In the genomic region with DNA sequence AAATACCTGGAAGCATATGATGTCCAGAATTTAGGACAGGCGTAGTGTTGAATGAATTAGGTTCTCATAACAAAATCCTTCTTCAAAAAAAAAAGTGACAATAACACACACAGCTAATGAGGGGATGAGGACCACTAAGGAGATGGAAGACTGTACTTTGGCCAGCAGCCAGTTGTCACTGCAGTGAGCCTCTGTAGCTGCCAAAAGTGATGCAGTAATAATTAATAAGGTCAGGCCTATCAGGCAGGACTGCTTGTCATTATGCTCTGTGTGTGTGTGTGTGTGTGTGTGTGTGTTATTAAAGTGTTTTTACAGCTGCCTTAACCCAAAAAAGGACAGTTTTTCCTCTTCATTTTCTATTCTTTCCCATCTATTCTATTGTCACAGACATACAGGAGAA, we compare ENCODE assay signal across 19 mouse cellular contexts.
A peak's percentile ranks its signal among the peaks of the same experiment; 100 is the strongest.
DNase-seq lines count a peak whose midpoint lies in the region; ATAC-seq and TF ChIP-seq lines count a peak whose summit lies in the region.
"Had no signal": no experiment of that assay in that cellular context is flagged by ENCODE, and none has a peak within 500 bp of the region (broad histone marks: within the 10 kb centered on the region; RNA-seq: fewer than 3 reads in every experiment).

No protein-coding gene starts in this region.

- H3K36me3 ChIP-seq in hindbrain, embryonic 13.5 days = no peaks in the 10 kb centered on the region
- H3K36me3 ChIP-seq in hindbrain, embryonic 10.5 days = no peaks in the 10 kb centered on the region
- no peaks in the 10 kb centered on the region for H3K36me3 ChIP-seq in hindbrain, embryonic 15.5 days
- H3K36me3 ChIP-seq: G1E; heart, embryonic 10.5 days; limb, embryonic 12.5 days had no signal

- no peaks in the 10 kb centered on the region for H3K27me3 ChIP-seq in cerebellum, adult 2 months (ENCODE audit: control insufficient read depth, insufficient read depth, low read length)
- no peaks in the 10 kb centered on the region for H3K27me3 ChIP-seq in hindbrain, embryonic 13.5 days
- H3K27me3 ChIP-seq in hindbrain, embryonic 10.5 days (ENCODE audit: insufficient read depth, poor library complexity, severe bottlenecking) = no peaks in the 10 kb centered on the region
- H3K27me3 ChIP-seq in hindbrain, embryonic 15.5 days = no peaks in the 10 kb centered on the region
- H3K27me3 ChIP-seq: limb, embryonic 12.5 days had no signal

- no peaks in the 10 kb centered on the region for H3K9me3 ChIP-seq in hindbrain, embryonic 13.5 days
- H3K9me3 ChIP-seq in hindbrain, embryonic 10.5 days = no peaks in the 10 kb centered on the region
- H3K9me3 ChIP-seq in hindbrain, embryonic 15.5 days = no peaks in the 10 kb centered on the region
- H3K9me3 ChIP-seq: G1E; heart, embryonic 10.5 days; limb, embryonic 12.5 days had no signal

- H3K27ac ChIP-seq in cerebellum, adult 2 months (ENCODE audit: insufficient read depth, low read length) = no peak overlapping the region
- no peak overlapping the region for H3K27ac ChIP-seq in hindbrain, embryonic 13.5 days
- H3K27ac ChIP-seq in hindbrain, embryonic 10.5 days = no peak overlapping the region
- no peak overlapping the region for H3K27ac ChIP-seq in hindbrain, embryonic 15.5 days (replicated peaks)
- H3K27ac ChIP-seq in left cerebral cortex, adult 2 months = no peak overlapping the region
- H3K27ac ChIP-seq: heart, embryonic 10.5 days; limb, embryonic 12.5 days; liver, embryonic 14.5 days had no signal

- H3K4me3 ChIP-seq in cerebellum, adult 2 months (replicated peaks; ENCODE audit: insufficient read depth, low read depth, low read length) = no peak overlapping the region
- no peak overlapping the region for H3K4me3 ChIP-seq in hindbrain, embryonic 13.5 days
- no peak overlapping the region for H3K4me3 ChIP-seq in hindbrain, embryonic 10.5 days
- no peak overlapping the region for H3K4me3 ChIP-seq in hindbrain, embryonic 15.5 days
- no peak overlapping the region for H3K4me3 ChIP-seq in left cerebral cortex, adult 2 months
- H3K4me3 ChIP-seq: heart, embryonic 10.5 days; limb, embryonic 12.5 days had no signal

- no peak for TF ChIP-seq CTCF in cerebellum, adult 2 months (IDR thresholded peaks at IDR 0.05; ENCODE audit: borderline replicate concordance, insufficient read depth, low read depth, low read length)
- TF ChIP-seq CTCF in brain, embryonic 14.5 days (IDR thresholded peaks at IDR 0.05; ENCODE audit: borderline replicate concordance, extremely low read depth, insufficient read depth, insufficient read length) = no peak
- TF ChIP-seq CTCF in left cerebral cortex, adult 2 months (IDR thresholded peaks at IDR 0.05) = no peak

- peak; percentile 8 to 11 for DNase-seq in cerebellum, adult 2 months
- DNase-seq in cerebellum, adult 11-12 months = no peak
- no peak for DNase-seq in hindbrain, embryonic 10.5 days (ENCODE audit: low spot score)
- DNase-seq in brain, embryonic 14.5 days (ENCODE audit: low read depth) = peak; percentile 81
- no peak for DNase-seq in adrenal gland, adult 18-20 months (ENCODE audit: low spot score in 2 of 2)
- DNase-seq in left cerebral cortex, adult 2 months (ENCODE audit: extremely low spot score in 1 of 2, low spot score in 2 of 2) = no peak
- DNase-seq: gastrocnemius, postnatal 25 days; heart, postnatal 10 days; kidney, adult 9 months; spleen, adult 18-20 months; thymus, adult 18-20 months had no signal

- peak; percentile 83 for ATAC-seq in hindbrain, embryonic 13.5 days (ENCODE audit: low FRiP score)
- peak; percentile 77; the same call in 1 of the 2 replicates for ATAC-seq in hindbrain, embryonic 15.5 days (ENCODE audit: low FRiP score, low read depth)
- ATAC-seq: CD4-positive, CD25-positive, alpha-beta regulatory T cell, adult 4 months; inflammation-experienced regulatory T-cells, adult 6 months had no signal

- intact Hi-C loops in left cerebral cortex, adult 2 months (cut with DNase I) = no loop called here

- 67% methylated on average over 1 of the region's 1 CpGs for whole genome bisulfite sequencing in cerebellum, adult 2 months
- 79% methylated on average over 1 of the region's 1 CpGs for WGBS in hindbrain, embryonic 13.5 days
- WGBS in hindbrain, embryonic 10.5 days = 98% methylated on average over 1 of the region's 1 CpGs
- 78% methylated on average over 1 of the region's 1 CpGs for WGBS in hindbrain, embryonic 15.5 days

- TF ChIP-seq POLR2A in cerebellum, adult 2 months (IDR thresholded peaks at IDR 0.05; ENCODE audit: borderline replicate concordance, insufficient read depth, low read length) = no peak
- TF ChIP-seq POLR2A in brain, embryonic 14.5 days (IDR thresholded peaks at IDR 0.05; ENCODE audit: borderline replicate concordance, extremely low read depth, insufficient read depth, insufficient read length, poor library complexity, severe bottlenecking) = no peak

- no peak overlapping the region for H3K9ac ChIP-seq in hindbrain, embryonic 13.5 days
- H3K9ac ChIP-seq in hindbrain, embryonic 15.5 days = no peak overlapping the region
- H3K9ac ChIP-seq: limb, embryonic 12.5 days; liver, embryonic 14.5 days had no signal

- no peaks in the 10 kb centered on the region for H3K4me1 ChIP-seq in cerebellum, adult 2 months (ENCODE audit: control insufficient read depth, insufficient read depth, low read length)
- no peaks in the 10 kb centered on the region for H3K4me1 ChIP-seq in hindbrain, embryonic 13.5 days (replicated peaks)
- no peaks in the 10 kb centered on the region for H3K4me1 ChIP-seq in hindbrain, embryonic 10.5 days (replicated peaks)
- no peaks in the 10 kb centered on the region for H3K4me1 ChIP-seq in hindbrain, embryonic 15.5 days (replicated peaks)
- H3K4me1 ChIP-seq: heart, embryonic 10.5 days; limb, embryonic 12.5 days had no signal

- no peak overlapping the region for H3K4me2 ChIP-seq in hindbrain, embryonic 13.5 days
- H3K4me2 ChIP-seq in hindbrain, embryonic 15.5 days = no peak overlapping the region
- H3K4me2 ChIP-seq: limb, embryonic 12.5 days had no signal

Comparison
In these comparisons a context has a peak if more than half of its experiments do, and no peak if none do; other contexts are left out.
1. DNase-seq: peak in cerebellum, adult 2 months (2 of 2) and brain, embryonic 14.5 days (single experiment); none in cerebellum, adult 11-12 months (single experiment), hindbrain, embryonic 10.5 days (single experiment), adrenal gland, adult 18-20 months (0 of 2) and left cerebral cortex, adult 2 months (0 of 2).